Mouse (Mus musculus): ENCODE measurements at regions not wholly inside any gene's neighbourhood (a gene's known extent, or its start where the extent isn't known, plus 50 kb on each side); places are given as distances from the start of the nearest gene placed in this dataset.

GRCm38 (mm10) chr13:16656110-16656509 lies 644.5 kb downstream of the Inhba start:
- Histone ChIP-seq H3K9ac (ENCODE audit: low read depth, poor library complexity, severe bottlenecking) (no peak overlapping the region), H3K9me3 (replicated peaks; ENCODE audit: control insufficient read depth, insufficient read depth, low read length, poor library complexity, severe bottlenecking) (no peaks in the 10 kb centered on the region), H3K27ac (ENCODE audit: insufficient read depth, low read length) (no peak overlapping the region), H3K36me3 (ENCODE audit: control insufficient read depth, insufficient read depth, low read length, poor library complexity, severe bottlenecking) (no peaks in the 10 kb centered on the region), H3K4me3 (ENCODE audit: low read depth, low read length) (no peak overlapping the region), H3K4me1 (ENCODE audit: control insufficient read depth, insufficient read depth, low read length) (no peaks in the 10 kb centered on the region), H3K27me3 (ENCODE audit: control insufficient read depth, insufficient read depth, low read length, poor library complexity, severe bottlenecking) (no peaks in the 10 kb centered on the region)
- no peak for TF ChIP-seq POLR2A (IDR thresholded peaks at IDR 0.05; ENCODE audit: insufficient read depth, low read length)

GRCm38 (mm10) chr13:16659894-16660293 lies 648.2 kb downstream of the Inhba start:
- no peaks in the 10 kb centered on the region for H3K36me3 ChIP-seq (ENCODE audit: control insufficient read depth, insufficient read depth, low read length, poor library complexity, severe bottlenecking)
- no peak for TF ChIP-seq CTCF (IDR thresholded peaks at IDR 0.05; ENCODE audit: low read depth, low read length)
- no peak overlapping the region for H3K27ac ChIP-seq (ENCODE audit: insufficient read depth, low read length)

GRCm38 (mm10) chr13:16668652-16669051 lies 657.0 kb downstream of the Inhba start:
- no peak for TF ChIP-seq POLR2A (IDR thresholded peaks at IDR 0.05; ENCODE audit: insufficient read depth, low read length)
- TF ChIP-seq EP300 (IDR thresholded peaks at IDR 0.05; ENCODE audit: insufficient read depth, low read depth, low read length), result no peak
- Histone ChIP-seq H3K9me3 (replicated peaks; ENCODE audit: control insufficient read depth, insufficient read depth, low read length, poor library complexity, severe bottlenecking) (no peaks in the 10 kb centered on the region), H3K27ac (ENCODE audit: insufficient read depth, low read length) (no peak overlapping the region), H3K9ac (ENCODE audit: low read depth, poor library complexity, severe bottlenecking) (no peak overlapping the region), H3K4me1 (ENCODE audit: control insufficient read depth, insufficient read depth, low read length) (no peaks in the 10 kb centered on the region), H3K36me3 (ENCODE audit: control insufficient read depth, insufficient read depth, low read length, poor library complexity, severe bottlenecking) (no peaks in the 10 kb centered on the region), H3K4me3 (ENCODE audit: low read depth, low read length) (no peak overlapping the region), H3K27me3 (ENCODE audit: control insufficient read depth, insufficient read depth, low read length, poor library complexity, severe bottlenecking) (no peaks in the 10 kb centered on the region)

More at GRCm38 (mm10) chr13:16659894-16660293, 648.2 kb downstream of the Inhba start:
- Histone ChIP-seq H3K4me1 (ENCODE audit: control insufficient read depth, insufficient read depth, low read length) (no peaks in the 10 kb centered on the region), H3K27me3 (ENCODE audit: control insufficient read depth, insufficient read depth, low read length, poor library complexity, severe bottlenecking) (no peaks in the 10 kb centered on the region), H3K4me3 (ENCODE audit: low read depth, low read length) (no peak overlapping the region), H3K9me3 (replicated peaks; ENCODE audit: control insufficient read depth, insufficient read depth, low read length, poor library complexity, severe bottlenecking) (no peaks in the 10 kb centered on the region), H3K9ac (ENCODE audit: low read depth, poor library complexity, severe bottlenecking) (no peak overlapping the region)

- H3K9ac ChIP-seq (ENCODE audit: low read depth, poor library complexity, severe bottlenecking), result no peak overlapping the region
- no peak overlapping the region for H3K27ac ChIP-seq (ENCODE audit: insufficient read depth, low read length)
- H3K4me1 ChIP-seq (ENCODE audit: control insufficient read depth, insufficient read depth, low read length), result no peaks in the 10 kb centered on the region
- H3K36me3 ChIP-seq (ENCODE audit: control insufficient read depth, insufficient read depth, low read length, poor library complexity, severe bottlenecking), result no peaks in the 10 kb centered on the region
- H3K9me3 ChIP-seq (replicated peaks; ENCODE audit: control insufficient read depth, insufficient read depth, low read length, poor library complexity, severe bottlenecking), result no peaks in the 10 kb centered on the region
- H3K27me3 ChIP-seq (ENCODE audit: control insufficient read depth, insufficient read depth, low read length, poor library complexity, severe bottlenecking), result no peaks in the 10 kb centered on the region
- no peak for TF ChIP-seq CTCF (IDR thresholded peaks at IDR 0.05; ENCODE audit: low read depth, low read length)
- TF ChIP-seq EP300 (IDR thresholded peaks at IDR 0.05; ENCODE audit: insufficient read depth, low read depth, low read length), result no peak
- TF ChIP-seq POLR2A (IDR thresholded peaks at IDR 0.05; ENCODE audit: insufficient read depth, low read length), result no peak
- no peak overlapping the region for H3K4me3 ChIP-seq (ENCODE audit: low read depth, low read length)
Observed at GRCm38 (mm10) chr13:16669281-16669680, 657.6 kb downstream of the Inhba start.

- no peak overlapping the region for H3K4me3 ChIP-seq (ENCODE audit: low read depth, low read length)
- H3K27ac ChIP-seq (ENCODE audit: insufficient read depth, low read length), result no peak overlapping the region
- no peaks in the 10 kb centered on the region for H3K36me3 ChIP-seq (ENCODE audit: control insufficient read depth, insufficient read depth, low read length, poor library complexity, severe bottlenecking)
- no peaks in the 10 kb centered on the region for H3K4me1 ChIP-seq (ENCODE audit: control insufficient read depth, insufficient read depth, low read length)
- TF ChIP-seq EP300 (IDR thresholded peaks at IDR 0.05; ENCODE audit: insufficient read depth, low read depth, low read length) (no peak), POLR2A (IDR thresholded peaks at IDR 0.05; ENCODE audit: insufficient read depth, low read length) (no peak), CTCF (IDR thresholded peaks at IDR 0.05; ENCODE audit: low read depth, low read length) (no peak)
- no peak overlapping the region for H3K9ac ChIP-seq (ENCODE audit: low read depth, poor library complexity, severe bottlenecking)
- no peaks in the 10 kb centered on the region for H3K27me3 ChIP-seq (ENCODE audit: control insufficient read depth, insufficient read depth, low read length, poor library complexity, severe bottlenecking)
- no peaks in the 10 kb centered on the region for H3K9me3 ChIP-seq (replicated peaks; ENCODE audit: control insufficient read depth, insufficient read depth, low read length, poor library complexity, severe bottlenecking)
Observed at GRCm38 (mm10) chr13:16670047-16670733, 658.5 kb downstream of the Inhba start.

- no peak overlapping the region for H3K4me3 ChIP-seq (ENCODE audit: low read depth, low read length)
- no peak overlapping the region for H3K27ac ChIP-seq (ENCODE audit: insufficient read depth, low read length)
- no peaks in the 10 kb centered on the region for H3K4me1 ChIP-seq (ENCODE audit: control insufficient read depth, insufficient read depth, low read length)
- TF ChIP-seq EP300 (IDR thresholded peaks at IDR 0.05; ENCODE audit: insufficient read depth, low read depth, low read length) (no peak), CTCF (IDR thresholded peaks at IDR 0.05; ENCODE audit: low read depth, low read length) (no peak), POLR2A (IDR thresholded peaks at IDR 0.05; ENCODE audit: insufficient read depth, low read length) (no peak)
- no peaks in the 10 kb centered on the region for H3K36me3 ChIP-seq (ENCODE audit: control insufficient read depth, insufficient read depth, low read length, poor library complexity, severe bottlenecking)
- H3K9ac ChIP-seq (ENCODE audit: low read depth, poor library complexity, severe bottlenecking), result no peak overlapping the region
- H3K9me3 ChIP-seq (replicated peaks; ENCODE audit: control insufficient read depth, insufficient read depth, low read length, poor library complexity, severe bottlenecking), result no peaks in the 10 kb centered on the region
- H3K27me3 ChIP-seq (ENCODE audit: control insufficient read depth, insufficient read depth, low read length, poor library complexity, severe bottlenecking), result no peaks in the 10 kb centered on the region
Observed at GRCm38 (mm10) chr13:16670736-16671135, 659.1 kb downstream of the Inhba start.
